Comparison of ENCODE assay signal across 8 mouse cellular contexts in genomic region chr11:58322824-58323569, GRCm38 (mm10). TPM values are rescaled to one million over a fixed set of nuclear protein-coding genes. Genes with fewer than 3 reads are reported as not detected.
DNase-seq lines count a peak whose midpoint lies in the region; ATAC-seq and TF ChIP-seq lines count a peak whose summit lies in the region.

No protein-coding gene starts in this region.

- peak overlapping the region; percentile 83 for H3K9ac ChIP-seq in forebrain, embryonic 11.5 days (ENCODE audit: low read length)
- peak overlapping the region; percentile 95 for H3K9ac ChIP-seq in heart, embryonic 16.5 days (ENCODE audit: low read length)
- H3K9ac ChIP-seq in liver, embryonic 14.5 days (replicated peaks), result peak overlapping the region; percentile 93
- peak overlapping the region; percentile 78 for H3K9ac ChIP-seq in stomach, embryonic 15.5 days

- no peaks in the 10 kb centered on the region for H3K9me3 ChIP-seq in E14TG2a.4 (ENCODE audit: low read length)
- no peaks in the 10 kb centered on the region for H3K9me3 ChIP-seq in forebrain, embryonic 11.5 days (ENCODE audit: control insufficient read depth, low read length)
- H3K9me3 ChIP-seq in heart, embryonic 16.5 days (replicated peaks; ENCODE audit: control insufficient read depth, low read length), result peaks cover 4% of the 10 kb centered on the region
- H3K9me3 ChIP-seq in liver, embryonic 14.5 days (ENCODE audit: control insufficient read depth, low read length), result no peaks in the 10 kb centered on the region
- H3K9me3 ChIP-seq in stomach, embryonic 15.5 days, result no peaks in the 10 kb centered on the region

- peak overlapping the region; percentile 93 for H3K4me3 ChIP-seq in E14TG2a.4 (replicated peaks; ENCODE audit: low read length)
- peak overlapping the region; percentile 73 for H3K4me3 ChIP-seq in forebrain, embryonic 11.5 days (ENCODE audit: low read depth, low read length)
- H3K4me3 ChIP-seq in heart, embryonic 16.5 days (ENCODE audit: low read length), result peak overlapping the region; percentile 91
- peak overlapping the region; percentile 68 to 89 for H3K4me3 ChIP-seq in liver, embryonic 14.5 days (ENCODE audit: insufficient read depth in 1 of 2, low read depth in 2 of 2, low read length in 2 of 2)
- H3K4me3 ChIP-seq in stomach, embryonic 15.5 days (replicated peaks), result peak overlapping the region; percentile 79

- H3K36me3 ChIP-seq in E14TG2a.4 (ENCODE audit: insufficient read depth, low read length), result peaks cover 26% of the 10 kb centered on the region
- no peaks in the 10 kb centered on the region; the same call in 1 of the 2 replicates for H3K36me3 ChIP-seq in forebrain, embryonic 11.5 days (ENCODE audit: control insufficient read depth, insufficient read depth, low read length)
- peaks cover 26% of the 10 kb centered on the region for H3K36me3 ChIP-seq in heart, embryonic 16.5 days (ENCODE audit: control insufficient read depth, insufficient read depth)
- peaks cover 32% of the 10 kb centered on the region for H3K36me3 ChIP-seq in liver, embryonic 14.5 days (replicated peaks; ENCODE audit: control insufficient read depth, insufficient read depth, low read depth)
- H3K36me3 ChIP-seq in stomach, embryonic 15.5 days, result peaks cover 21% of the 10 kb centered on the region

- H3K4me1 ChIP-seq in E14TG2a.4 (replicated peaks; ENCODE audit: low read depth, low read length), result peaks cover 34% of the 10 kb centered on the region
- H3K4me1 ChIP-seq in forebrain, embryonic 11.5 days (replicated peaks; ENCODE audit: control insufficient read depth, insufficient read depth, low read length), result peaks cover 6% of the 10 kb centered on the region; the same call in 1 of the 2 replicates
- peaks cover 19% of the 10 kb centered on the region for H3K4me1 ChIP-seq in heart, embryonic 16.5 days (ENCODE audit: control insufficient read depth, insufficient read depth, low read length)
- peaks cover 19 to 25% of the 10 kb centered on the region in 2 experiments for H3K4me1 ChIP-seq in liver, embryonic 14.5 days (replicated peaks; ENCODE audit: control insufficient read depth in 2 of 2, insufficient read depth in 2 of 2, low read length in 1 of 2)
- H3K4me1 ChIP-seq in stomach, embryonic 15.5 days, result peaks cover 7% of the 10 kb centered on the region; the same call in 1 of the 2 replicates

- under 1% methylated on average over 56 of the region's 63 CpGs for WGBS in forebrain, embryonic 11.5 days
- under 1% methylated on average over 63 of the region's 63 CpGs for WGBS in heart, embryonic 16.5 days
- under 1% methylated on average over 57 of the region's 63 CpGs for WGBS in liver, embryonic 14.5 days (ENCODE audit: insufficient replicate concordance)
- under 1% methylated on average over 63 of the region's 63 CpGs for WGBS in stomach, embryonic 15.5 days

- ATAC-seq in forebrain, embryonic 11.5 days (replicated peaks; ENCODE audit: low FRiP score), result peak; percentile 99
- ATAC-seq in heart, embryonic 16.5 days (replicated peaks; ENCODE audit: extremely low read depth, insufficient read depth, low FRiP score), result peak; percentile 100
- peak; percentile 97 for ATAC-seq in liver, embryonic 14.5 days (ENCODE audit: insufficient read depth)
- ATAC-seq in stomach, embryonic 15.5 days (ENCODE audit: insufficient read depth, low FRiP score, low read depth), result peak; percentile 100

- H3K27ac ChIP-seq in forebrain, embryonic 11.5 days (ENCODE audit: low read depth, low read length), result peak overlapping the region; percentile 92
- H3K27ac ChIP-seq in heart, embryonic 16.5 days (ENCODE audit: low read length), result peak overlapping the region; percentile 99
- peak overlapping the region; percentile 96 for H3K27ac ChIP-seq in liver, embryonic 14.5 days
- peak overlapping the region; percentile 96 for H3K27ac ChIP-seq in stomach, embryonic 15.5 days

- no peak; the same call in 1 of the 2 replicates for TF ChIP-seq EP300 in liver, embryonic 14.5 days (IDR thresholded peaks at IDR 0.05; ENCODE audit: low read depth)

- H3K4me2 ChIP-seq in forebrain, embryonic 11.5 days (ENCODE audit: low read depth, low read length, severe bottlenecking), result peak overlapping the region; percentile 76
- peak overlapping the region; percentile 98 for H3K4me2 ChIP-seq in heart, embryonic 16.5 days (ENCODE audit: low read depth, low read length)
- peak overlapping the region; percentile 75 for H3K4me2 ChIP-seq in liver, embryonic 14.5 days (ENCODE audit: low read depth)
- H3K4me2 ChIP-seq in stomach, embryonic 15.5 days, result peak overlapping the region; percentile 78

- peak; percentile 96 for DNase-seq in c-Kit-positive CD71-positive TER-119-negative erythroid progenitor cells, embryonic 14.5 days (ENCODE audit: low read depth)
- DNase-seq in forebrain, embryonic 11.5 days (ENCODE audit: low spot score), result peak; percentile 98
- peak; percentile 99 for DNase-seq in kidney, postnatal 36 days
- peak; percentile 96 to 97 (median 96) for DNase-seq in liver, embryonic 14.5 days (ENCODE audit: low read depth in 3 of 3, low spot score in 3 of 3)
- peak; percentile 96 for DNase-seq in neural tube, embryonic 10.5 days (ENCODE audit: extremely low spot score, low spot score)

- H3K27me3 ChIP-seq in E14TG2a.4 (ENCODE audit: insufficient read depth, low read length), result no peaks in the 10 kb centered on the region; the same call in 1 of the 2 replicates
- no peaks in the 10 kb centered on the region for H3K27me3 ChIP-seq in forebrain, embryonic 11.5 days (ENCODE audit: control insufficient read depth, insufficient read depth, low read length)
- H3K27me3 ChIP-seq in heart, embryonic 16.5 days (ENCODE audit: control insufficient read depth, insufficient read depth, low read length), result no peaks in the 10 kb centered on the region
- H3K27me3 ChIP-seq in liver, embryonic 14.5 days (ENCODE audit: control insufficient read depth, insufficient read depth, low read length), result no peaks in the 10 kb centered on the region
- no peaks in the 10 kb centered on the region for H3K27me3 ChIP-seq in stomach, embryonic 15.5 days (replicated peaks)

- TF ChIP-seq CTCF in E14TG2a.4 (conservative IDR thresholded peaks at IDR 0.05; ENCODE audit: low read length), result no peak
- TF ChIP-seq CTCF in liver, embryonic 14.5 days (IDR thresholded peaks at IDR 0.05; ENCODE audit: low read depth), result peak; percentile 34

RNA-seq across cellular contexts. Expression of gene Zfp672, which starts 7.1 kb away (rescaled TPM):
- 30.6 and 33.2 TPM in 2 replicates for polyA plus RNA-seq in forebrain, embryonic 11.5 days (2014; fragmentation: Nextera tagmentation; extraction: Ambion mirVana)
- 38.8 and 40.5 TPM in 2 replicates for polyA plus RNA-seq in heart, embryonic 16.5 days (2015; fragmentation: Nextera tagmentation; extraction: Ambion mirVana)
- 20.3 and 22.2 TPM in 2 replicates for polyA plus RNA-seq in liver, embryonic 14.5 days (2012; rRNA removed)
- polyA plus RNA-seq in liver, embryonic 14.5 days (2014; fragmentation: Nextera tagmentation; extraction: Ambion mirVana), result 39.1 and 48.6 TPM in 2 replicates
- polyA plus RNA-seq in stomach, embryonic 15.5 days (2015; fragmentation: Nextera tagmentation; extraction: Ambion mirVana), result 37.8 and 42.6 TPM in 2 replicates

RNA-seq across cellular contexts. Expression of gene Sh3bp5l, which starts 7.5 kb away (rescaled TPM):
- 36.7 and 41.0 TPM in 2 replicates for polyA plus RNA-seq in forebrain, embryonic 11.5 days (2014; fragmentation: Nextera tagmentation; extraction: Ambion mirVana)
- polyA plus RNA-seq in heart, embryonic 16.5 days (2015; fragmentation: Nextera tagmentation; extraction: Ambion mirVana), result 32.0 and 32.5 TPM in 2 replicates
- polyA plus RNA-seq in liver, embryonic 14.5 days (2012; rRNA removed), result 9.0 and 9.1 TPM in 2 replicates
- 9.1 and 12.4 TPM in 2 replicates for polyA plus RNA-seq in liver, embryonic 14.5 days (2014; fragmentation: Nextera tagmentation; extraction: Ambion mirVana)
- polyA plus RNA-seq in stomach, embryonic 15.5 days (2015; fragmentation: Nextera tagmentation; extraction: Ambion mirVana), result 30.7 and 30.8 TPM in 2 replicates

RNA-seq across cellular contexts. Expression of gene Zfp692, which starts 16.1 kb away (rescaled TPM):
- 17.4 and 20.0 TPM in 2 replicates for polyA plus RNA-seq in forebrain, embryonic 11.5 days (2014; fragmentation: Nextera tagmentation; extraction: Ambion mirVana)
- polyA plus RNA-seq in heart, embryonic 16.5 days (2015; fragmentation: Nextera tagmentation; extraction: Ambion mirVana), result 15.0 and 16.6 TPM in 2 replicates
- polyA plus RNA-seq in liver, embryonic 14.5 days (2012; rRNA removed), result 18.7 and 19.8 TPM in 2 replicates
- polyA plus RNA-seq in liver, embryonic 14.5 days (2014; fragmentation: Nextera tagmentation; extraction: Ambion mirVana), result 5.0 and 6.7 TPM in 2 replicates
- polyA plus RNA-seq in stomach, embryonic 15.5 days (2015; fragmentation: Nextera tagmentation; extraction: Ambion mirVana), result 26.9 and 27.5 TPM in 2 replicates

RNA-seq across cellular contexts. Expression of gene 4930438A08Rik, which starts 48.4 kb away (rescaled TPM):
- 0.08 TPM in 1 of 2 replicates, not detected in the other for polyA plus RNA-seq in forebrain, embryonic 11.5 days (2014; fragmentation: Nextera tagmentation; extraction: Ambion mirVana)
- 0.08 TPM in 1 of 2 replicates, not detected in the other for polyA plus RNA-seq in heart, embryonic 16.5 days (2015; fragmentation: Nextera tagmentation; extraction: Ambion mirVana)
- 0.61 and 0.78 TPM in 2 replicates for polyA plus RNA-seq in liver, embryonic 14.5 days (2012; rRNA removed)
- polyA plus RNA-seq in liver, embryonic 14.5 days (2014; fragmentation: Nextera tagmentation; extraction: Ambion mirVana), result 0.99 and 1.0 TPM in 2 replicates
- 0.19 and 0.40 TPM in 2 replicates for polyA plus RNA-seq in stomach, embryonic 15.5 days (2015; fragmentation: Nextera tagmentation; extraction: Ambion mirVana)

RNA-seq across cellular contexts. Expression of gene Lypd8, which starts 55.8 kb away (rescaled TPM):
- polyA plus RNA-seq in forebrain, embryonic 11.5 days (2014; fragmentation: Nextera tagmentation; extraction: Ambion mirVana), result not detected in 2 replicates
- polyA plus RNA-seq in heart, embryonic 16.5 days (2015; fragmentation: Nextera tagmentation; extraction: Ambion mirVana), result 1.4 TPM in 1 of 2 replicates, not detected in the other
- 0.09 and 0.17 TPM in 2 replicates for polyA plus RNA-seq in liver, embryonic 14.5 days (2012; rRNA removed)
- not detected in 2 replicates for polyA plus RNA-seq in liver, embryonic 14.5 days (2014; fragmentation: Nextera tagmentation; extraction: Ambion mirVana)
- 237 and 326 TPM in 2 replicates for polyA plus RNA-seq in stomach, embryonic 15.5 days (2015; fragmentation: Nextera tagmentation; extraction: Ambion mirVana)

Comparison
In these comparisons a context has a peak if more than half of its experiments do, and no peak if none do; other contexts are left out.
1. Peak in every context shown above with its lines: DNase-seq, ATAC-seq, H3K4me3 ChIP-seq and H3K27ac ChIP-seq.